Mouse (Mus musculus) activated CD4-positive, CD25-positive, alpha-beta regulatory T cell, adult 9 weeks (primary cell): ENCODE data around the gene March8. TPM values are rescaled to one million over a fixed set of nuclear protein-coding genes. Genes with fewer than 3 reads are reported as not detected.

Source experiments
- polyA plus RNA-seq: library from polyadenylated mRNA; unstranded; fragments of 100-300 nt; shearing (Covaris generic); gene quantifications from one replicate; pipeline ENCODE4 v1.2.1, GENCODE M21; 2017

Gene March8
- polyA plus RNA-seq: 0.20 TPM

GRCm38 (mm10) chr6:116337835-116338501 is at the start of gene March8:
Gene March8 (plus strand): TSS chr6:116338024.

Other genes with a start within 250 kb of the March8 start
- 10.6 TPM for gene Tmcc1, start 144.5 kb upstream of the March8 start, polyA plus RNA-seq
- 95.7 TPM for gene Washc2, start 130.0 kb upstream of the March8 start, polyA plus RNA-seq
- gene Zfand4, start 73.8 kb upstream of the March8 start, polyA plus RNA-seq: 1.3 TPM
- not detected for gene Alox5, start 123.2 kb downstream of the March8 start, polyA plus RNA-seq
- not detected for gene Olfr211, start 151.1 kb downstream of the March8 start, polyA plus RNA-seq
- gene Olfr212, start 168.5 kb downstream of the March8 start, polyA plus RNA-seq: not detected
- not detected for gene Olfr213, start 200.4 kb downstream of the March8 start, polyA plus RNA-seq
- gene Gm5580, start 213.1 kb downstream of the March8 start, polyA plus RNA-seq: 0.21 TPM
- gene Olfr214, start 216.2 kb downstream of the March8 start, polyA plus RNA-seq: not detected
- gene Olfr215, start 246.2 kb downstream of the March8 start, polyA plus RNA-seq: not detected